Mouse (Mus musculus) ES-E14 (cell line): ENCODE data around the gene Higd1c. TPM values are rescaled to one million over a fixed set of nuclear protein-coding genes. Genes with fewer than 3 reads are reported as not detected.
A peak's percentile ranks its signal among the peaks of the same experiment; 100 is the strongest.

Experiments
- DNase-seq: peaks from one replicate; pipeline ENCODE4 v3.0.0-alpha.2; 2013; ENCODE audit warnings: low read depth, low spot score
- H3K27ac ChIP-seq: 2 replicates; pipeline ENCODE4 v1.5.1; 2012; ENCODE audit warnings: low read depth, mild to moderate bottlenecking, low read length, moderate library complexity, mixed read lengths; ENCODE audit not compliant: poor library complexity, insufficient read depth, severe bottlenecking
- H3K36me3 ChIP-seq: 2 replicates; pipeline ENCODE4 v1.6.1; 2012; ENCODE audit warnings: mild to moderate bottlenecking, low read length, moderate library complexity, mixed read lengths; ENCODE audit not compliant: control insufficient read depth, poor library complexity, insufficient read depth, severe bottlenecking
- H3K4me1 ChIP-seq, 2 experiments: fragments of 150-350 bp in 1 of 2; sonication (generic) in 1 of 2; 2 replicates each; pipeline ENCODE4 v1.6.1; 2012; ENCODE audit warnings: low read length in 2 of 2, mild to moderate bottlenecking in 1 of 2, mixed read lengths in 1 of 2; ENCODE audit not compliant: control insufficient read depth in 2 of 2, insufficient read depth in 2 of 2, poor library complexity in 1 of 2
- H3K4me3 ChIP-seq, 2 experiments: fragments of 150-350 bp in 1 of 2; sonication (generic) in 1 of 2; 2 replicates each; pipeline ENCODE4 v1.5.1; 2012; ENCODE audit warnings: low read length in 2 of 2, low read depth in 1 of 2, mild to moderate bottlenecking in 1 of 2, mixed read lengths in 1 of 2; ENCODE audit not compliant: insufficient read depth in 1 of 2, poor library complexity in 1 of 2, severe bottlenecking in 1 of 2
- H3K9ac ChIP-seq: 2 replicates; pipeline ENCODE4 v1.6.1; 2012; ENCODE audit warnings: low read depth, mild to moderate bottlenecking, low read length, mixed read lengths; ENCODE audit not compliant: poor library complexity, insufficient read depth, severe bottlenecking
- H3K9me3 ChIP-seq: fragments of 150-350 bp; sonication (generic); 2 replicates; pipeline ENCODE4 v1.6.1; 2012; ENCODE audit warnings: low read depth, mild to moderate bottlenecking, low read length; ENCODE audit not compliant: control insufficient read depth, insufficient read depth
- CHD2 ChIP-seq: IDR thresholded peaks from 2 replicates; pipeline ENCODE4 v1.6.1; 2014; ENCODE audit warnings: mild to moderate bottlenecking, low read depth, low read length, inconsistent platforms
- HCFC1 ChIP-seq: IDR thresholded peaks from 2 replicates; pipeline ENCODE4 v1.6.1; 2012; ENCODE audit warnings: low read length, inconsistent platforms, borderline replicate concordance; ENCODE audit not compliant: insufficient read depth
- MAFK ChIP-seq: IDR thresholded peaks from 2 replicates; pipeline ENCODE4 v1.6.1; 2014; ENCODE audit warnings: mild to moderate bottlenecking, low read depth, low read length, inconsistent platforms; ENCODE audit not compliant: insufficient read depth
- ZC3H11A ChIP-seq: IDR thresholded peaks from 2 replicates; pipeline ENCODE4 v1.6.1; 2012; ENCODE audit warnings: low read depth, mild to moderate bottlenecking, inconsistent platforms, low read length, borderline replicate concordance
- ZNF384 ChIP-seq: IDR thresholded peaks from 2 replicates; pipeline ENCODE4 v1.6.1; 2012; ENCODE audit warnings: low read depth, low read length, inconsistent platforms
- in situ Hi-C, 2 experiments: fragments of 600-800 bp; cut with MboI; formaldehyde crosslinking; loops; one replicate each; pipeline ENCODE4 v1.15.1; 2025; ENCODE audit warnings: low sequenced_read_pairs in 2 of 2, inconsistent platforms in 1 of 2; ENCODE audit not compliant: unreplicated experiment in 2 of 2
- total RNA-seq: library from RNA; depleted of rRNA; stranded (reverse); fragments of 300-350 nt; gene quantifications from 2 replicates; pipeline ENCODE4 v1.2.3, GENCODE M21; 2012

The Higd1c gene
- total RNA-seq, 1 experiment, result not detected

DNA sequence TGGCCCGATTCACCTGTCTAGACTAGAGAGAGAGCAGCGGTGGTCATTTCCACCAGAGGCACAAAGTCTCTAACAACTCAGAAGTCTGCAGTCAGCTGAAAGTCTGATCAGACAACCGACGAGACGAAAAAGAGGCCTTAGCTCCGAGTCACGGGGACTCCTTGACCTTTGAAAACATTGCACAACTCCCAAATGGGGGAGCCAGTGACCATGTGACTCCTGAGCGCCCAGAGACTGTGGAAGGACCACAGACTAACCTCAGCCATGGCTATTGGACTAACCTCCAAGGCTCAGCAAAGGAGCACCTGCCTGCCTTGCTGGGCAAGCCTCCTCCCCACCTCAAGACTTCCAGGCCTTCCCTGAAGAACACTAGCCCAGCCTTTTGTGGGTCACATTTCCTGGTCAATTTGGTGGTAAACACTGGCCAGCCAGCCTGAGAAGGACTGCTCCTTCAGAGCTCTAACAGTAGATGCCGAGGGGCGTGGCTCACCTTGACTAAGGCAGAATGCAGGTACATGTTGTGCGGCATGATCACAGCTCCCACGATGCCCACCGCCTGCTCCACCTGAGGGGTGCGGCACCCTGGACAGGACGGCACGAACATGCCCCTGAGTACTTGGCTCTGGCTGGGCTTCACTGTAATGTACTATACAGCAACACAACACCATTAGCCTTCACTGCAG is 39.1 kb downstream of the Higd1c start:
- no peak overlapping the region for H3K4me3 ChIP-seq
- no peak for TF ChIP-seq ZC3H11A
- no peak for TF ChIP-seq ZNF384
- no peak for TF ChIP-seq HCFC1
- no peak for TF ChIP-seq MAFK
- no peak for TF ChIP-seq CHD2
- no peaks in the 10 kb centered on the region for H3K9me3 ChIP-seq
- H3K27ac ChIP-seq, result no peak overlapping the region
- no peaks in the 10 kb centered on the region for H3K4me1 ChIP-seq
- H3K36me3 ChIP-seq, result peaks cover 45% of the 10 kb centered on the region
- DNase-seq, result no peak
- in situ Hi-C loops, result no loop called here
- no peak overlapping the region for H3K9ac ChIP-seq

GRCm38 (mm10) chr15:100406088-100406487 is 41.7 kb downstream of the Higd1c start:
- H3K4me1 ChIP-seq, result no peaks in the 10 kb centered on the region
- H3K36me3 ChIP-seq, result peaks cover 36% of the 10 kb centered on the region
- no peak overlapping the region; the same call in 1 of the 2 replicates for H3K9ac ChIP-seq
- TF ChIP-seq ZNF384 (no peak), CHD2 (no peak), MAFK (no peak), ZC3H11A (no peak), HCFC1 (no peak)
- DNase-seq, result peak; percentile 45
- no peak overlapping the region for H3K27ac ChIP-seq
- no peaks in the 10 kb centered on the region for H3K9me3 ChIP-seq
- in situ Hi-C loops, result no loop called here
- peak overlapping the region in 1 of 2 experiments; percentile 31; a peak in 1 of 4 replicates for H3K4me3 ChIP-seq

DNA sequence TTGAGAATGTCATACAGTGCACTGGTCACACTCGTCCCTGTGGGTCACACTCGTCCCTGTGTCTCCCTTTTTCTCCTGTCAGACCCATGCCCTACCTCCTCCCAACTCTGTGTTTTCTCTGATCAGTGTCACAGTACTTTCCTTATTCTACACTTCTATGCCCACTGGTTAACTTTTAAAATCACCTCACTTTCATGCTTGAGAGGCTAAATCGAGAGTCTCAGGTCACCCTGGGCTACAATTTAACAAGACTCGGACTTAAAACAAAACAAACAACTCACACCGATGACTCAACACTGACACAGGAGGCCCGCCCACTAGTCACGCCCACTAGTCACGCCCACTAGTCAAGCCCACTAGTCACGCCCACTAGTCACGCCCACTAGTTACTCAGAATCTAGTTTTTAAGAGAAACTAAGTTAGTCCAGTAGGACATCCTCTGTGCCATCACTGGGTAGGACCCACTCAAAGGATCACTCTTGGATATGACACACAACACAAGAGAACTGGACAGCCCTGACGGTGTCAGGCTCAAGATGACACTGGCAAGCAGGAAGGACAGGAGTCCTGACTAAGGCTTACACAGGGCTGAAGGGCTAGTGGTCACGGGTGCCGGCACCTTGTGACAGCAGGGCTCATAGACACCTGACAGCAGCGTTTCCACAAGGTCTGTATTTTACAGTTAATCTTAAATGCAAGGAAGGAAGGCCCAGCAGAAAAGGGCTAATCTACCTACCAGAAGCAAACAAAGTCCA is 46.8 kb downstream of the Higd1c start:
- DNase-seq, result no peak

GRCm38 (mm10) chr15:100411731-100412130 is 47.4 kb downstream of the Higd1c start:
- Histone ChIP-seq H3K4me3 (no peak overlapping the region), H3K27ac (no peak overlapping the region), H3K36me3 (peaks cover 17% of the 10 kb centered on the region), H3K9me3 (no peaks in the 10 kb centered on the region), H3K9ac (no peak overlapping the region), H3K4me1 (peaks cover 3 to 6% of the 10 kb centered on the region in 2 experiments; a peak in 1 of 4 replicates)
- TF ChIP-seq HCFC1 (no peak), MAFK (no peak), ZC3H11A (no peak), ZNF384 (no peak), CHD2 (no peak)
- in situ Hi-C loops, result no loop called here
- DNase-seq, result no peak

More for the DNA sequence above, 46.8 kb downstream of the Higd1c start:
- peaks cover 17% of the 10 kb centered on the region for H3K36me3 ChIP-seq
- no peak overlapping the region for H3K4me3 ChIP-seq
- H3K27ac ChIP-seq, result no peak overlapping the region
- peaks cover 3 to 6% of the 10 kb centered on the region in 2 experiments; a peak in 1 of 4 replicates for H3K4me1 ChIP-seq
- H3K9me3 ChIP-seq, result no peaks in the 10 kb centered on the region
- TF ChIP-seq ZNF384, result no peak
- H3K9ac ChIP-seq, result no peak overlapping the region
- in situ Hi-C loops, result no loop called here
